Mouse (Mus musculus) heart, postnatal 0 days (tissue): ENCODE measurements around the gene Rab5c.

Experiments
- CTCF ChIP-seq: IDR thresholded peaks from 2 replicates; pipeline ENCODE4 v1.5.1; 2016; ENCODE audit warnings: antibody characterized with exemption, control low read depth, low read depth
- EP300 ChIP-seq: IDR thresholded peaks from 2 replicates; pipeline ENCODE4 v1.6.1; 2016; ENCODE audit warnings: antibody characterized with exemption, low read depth

GRCm38 (mm10) chr11:100745085-100745484 lies 7.1 kb upstream of the Rab5c start:
- TF ChIP-seq EP300 = no peak
- peak; percentile 60 for TF ChIP-seq CTCF
